Mouse (Mus musculus): ENCODE measurements around the gene Il16. TPM values are rescaled to one million over a fixed set of nuclear protein-coding genes. Genes with fewer than 3 reads are reported as not detected.
"Not testable (repeated sequence)": the region's sequence is repeated elsewhere in the genome, so short reads cannot be mapped to it uniquely, and the experiment has no call there.

Gene Il16
- polyA plus RNA-seq, 1 experiment = 1.6 TPM

GRCm38 (mm10) chr7:83725801-83726200, 19.7 kb downstream of the Il16 start:
- Histone ChIP-seq H3K4me1 (ENCODE audit: control insufficient read depth, insufficient read depth, low read length) (no peaks in the 10 kb centered on the region), H3K27ac (ENCODE audit: insufficient read depth, low read length) (no peak overlapping the region), H3K4me3 (ENCODE audit: insufficient read depth, low read length) (no peak overlapping the region)
- TF ChIP-seq CTCF (IDR thresholded peaks at IDR 0.05; ENCODE audit: extremely low read depth, insufficient read depth, low read length) = no peak
- TF ChIP-seq POLR2A (IDR thresholded peaks at IDR 0.05; ENCODE audit: extremely low read depth, insufficient read depth, low read length) = no peak

- Histone ChIP-seq H3K4me1 (ENCODE audit: control insufficient read depth, insufficient read depth, low read length) (no peaks in the 10 kb centered on the region), H3K4me3 (ENCODE audit: insufficient read depth, low read length) (no peak overlapping the region), H3K27ac (ENCODE audit: insufficient read depth, low read length) (no peak overlapping the region)
- TF ChIP-seq CTCF (IDR thresholded peaks at IDR 0.05; ENCODE audit: extremely low read depth, insufficient read depth, low read length) (no peak), POLR2A (IDR thresholded peaks at IDR 0.05; ENCODE audit: extremely low read depth, insufficient read depth, low read length) (no peak)
These were observed 21.0 kb downstream of the Il16 start for GRCm38 (mm10) chr7:83724541-83724940.

- no peak overlapping the region for H3K27ac ChIP-seq (ENCODE audit: insufficient read depth, low read length)
- TF ChIP-seq POLR2A (IDR thresholded peaks at IDR 0.05; ENCODE audit: extremely low read depth, insufficient read depth, low read length) (no peak), CTCF (IDR thresholded peaks at IDR 0.05; ENCODE audit: extremely low read depth, insufficient read depth, low read length) (no peak)
- H3K4me3 ChIP-seq (ENCODE audit: insufficient read depth, low read length) = no peak overlapping the region
- no peaks in the 10 kb centered on the region for H3K4me1 ChIP-seq (ENCODE audit: control insufficient read depth, insufficient read depth, low read length)
These were observed 21.6 kb downstream of the Il16 start for GRCm38 (mm10) chr7:83723954-83724353.

GRCm38 (mm10) chr7:83723221-83723620, 22.3 kb downstream of the Il16 start:
- Histone ChIP-seq H3K4me1 (ENCODE audit: control insufficient read depth, insufficient read depth, low read length) (no peaks in the 10 kb centered on the region), H3K27ac (ENCODE audit: insufficient read depth, low read length) (no peak overlapping the region), H3K4me3 (ENCODE audit: insufficient read depth, low read length) (no peak overlapping the region)
- TF ChIP-seq POLR2A (IDR thresholded peaks at IDR 0.05; ENCODE audit: extremely low read depth, insufficient read depth, low read length) = no peak
- TF ChIP-seq CTCF (IDR thresholded peaks at IDR 0.05; ENCODE audit: extremely low read depth, insufficient read depth, low read length) = no peak

- H3K4me3 ChIP-seq (ENCODE audit: insufficient read depth, low read length) = no peak overlapping the region
- H3K4me1 ChIP-seq (ENCODE audit: control insufficient read depth, insufficient read depth, low read length) = no peaks in the 10 kb centered on the region
- no peak for TF ChIP-seq POLR2A (IDR thresholded peaks at IDR 0.05; ENCODE audit: extremely low read depth, insufficient read depth, low read length)
- TF ChIP-seq CTCF (IDR thresholded peaks at IDR 0.05; ENCODE audit: extremely low read depth, insufficient read depth, low read length) = no peak
- H3K27ac ChIP-seq (ENCODE audit: insufficient read depth, low read length) = no peak overlapping the region
These were observed 23.0 kb downstream of the Il16 start for GRCm38 (mm10) chr7:83722485-83722884.

- Histone ChIP-seq H3K4me3 (ENCODE audit: insufficient read depth, low read length) (no peak overlapping the region), H3K4me1 (ENCODE audit: control insufficient read depth, insufficient read depth, low read length) (no peaks in the 10 kb centered on the region), H3K27ac (ENCODE audit: insufficient read depth, low read length) (no peak overlapping the region)
- TF ChIP-seq POLR2A (IDR thresholded peaks at IDR 0.05; ENCODE audit: extremely low read depth, insufficient read depth, low read length) = no peak
- TF ChIP-seq CTCF (IDR thresholded peaks at IDR 0.05; ENCODE audit: extremely low read depth, insufficient read depth, low read length) = no peak
These were observed 25.3 kb downstream of the Il16 start for GRCm38 (mm10) chr7:83720231-83720630.

GRCm38 (mm10) chr7:83717021-83717725, 28.4 kb downstream of the Il16 start:
- Histone ChIP-seq H3K4me1 (ENCODE audit: control insufficient read depth, insufficient read depth, low read length) (peaks cover 1% of the 10 kb centered on the region; the same call in 1 of the 2 replicates), H3K4me3 (ENCODE audit: insufficient read depth, low read length) (no peak overlapping the region), H3K27ac (ENCODE audit: insufficient read depth, low read length) (no peak overlapping the region)
- TF ChIP-seq CTCF (IDR thresholded peaks at IDR 0.05; ENCODE audit: extremely low read depth, insufficient read depth, low read length) = no peak
- TF ChIP-seq POLR2A (IDR thresholded peaks at IDR 0.05; ENCODE audit: extremely low read depth, insufficient read depth, low read length) = no peak

GRCm38 (mm10) chr7:83713639-83714038, 31.9 kb downstream of the Il16 start:
- peaks cover 1% of the 10 kb centered on the region; the same call in 1 of the 2 replicates for H3K4me1 ChIP-seq (ENCODE audit: control insufficient read depth, insufficient read depth, low read length)
- H3K27ac ChIP-seq (ENCODE audit: insufficient read depth, low read length) = no peak overlapping the region
- no peak overlapping the region for H3K4me3 ChIP-seq (ENCODE audit: insufficient read depth, low read length)
- TF ChIP-seq POLR2A (IDR thresholded peaks at IDR 0.05; ENCODE audit: extremely low read depth, insufficient read depth, low read length) (no peak), CTCF (IDR thresholded peaks at IDR 0.05; ENCODE audit: extremely low read depth, insufficient read depth, low read length) (no peak)

GRCm38 (mm10) chr7:83711676-83712259, 33.8 kb downstream of the Il16 start:
- not testable (repeated sequence) for H3K4me1 ChIP-seq (ENCODE audit: control insufficient read depth, insufficient read depth, low read length); H3K4me3 ChIP-seq (ENCODE audit: insufficient read depth, low read length); H3K27ac ChIP-seq (ENCODE audit: insufficient read depth, low read length)

- Histone ChIP-seq H3K27ac (ENCODE audit: insufficient read depth, low read length) (no peak overlapping the region), H3K4me1 (ENCODE audit: control insufficient read depth, insufficient read depth, low read length) (no peaks in the 10 kb centered on the region), H3K4me3 (ENCODE audit: insufficient read depth, low read length) (no peak overlapping the region)
- no peak for TF ChIP-seq CTCF (IDR thresholded peaks at IDR 0.05; ENCODE audit: extremely low read depth, insufficient read depth, low read length)
- no peak for TF ChIP-seq POLR2A (IDR thresholded peaks at IDR 0.05; ENCODE audit: extremely low read depth, insufficient read depth, low read length)
These were observed 42.3 kb downstream of the Il16 start for GRCm38 (mm10) chr7:83703046-83703775.

All from cortical plate, adult 2 months (tissue).